Mouse (Mus musculus): Measurements from ENCODE around the gene Hormad2.

GRCm38 (mm10) chr11:4310324-4310723, 130.6 kb downstream of the Hormad2 start:
- TF ChIP-seq POLR2A (IDR thresholded peaks at IDR 0.05; ENCODE audit: insufficient read depth, low read depth, low read length) (no peak), CTCF (IDR thresholded peaks at IDR 0.05; ENCODE audit: insufficient read depth, low read depth, low read length) (no peak)

Data from olfactory bulb, adult 2 months (tissue).